Mouse (Mus musculus) cerebellum, adult (tissue): ENCODE data around the gene Lrrc75a.

Source experiments
- ATAC-seq: cut with Nextera tagmentation; 2 replicates; pipeline ENCODE4 v1.9.2; 2017; ENCODE audit warnings: mild to moderate bottlenecking, moderate library complexity, mixed read lengths; ENCODE audit not compliant: insufficient number of reproducible peaks, low FRiP score, low TSS enrichment

Gene Lrrc75a

GRCm38 (mm10) chr11:62622850-62623249 is 25.5 kb downstream of the Lrrc75a start:
- ATAC-seq: no peak

GRCm38 (mm10) chr11:62621586-62622283 is 26.6 kb downstream of the Lrrc75a start:
- no peak for ATAC-seq

GRCm38 (mm10) chr11:62621079-62621478 is 27.2 kb downstream of the Lrrc75a start:
- no peak for ATAC-seq

- ATAC-seq: no peak
Observed at GRCm38 (mm10) chr11:62615456-62615855, 32.9 kb downstream of the Lrrc75a start.

GRCm38 (mm10) chr11:62614876-62615410 is 33.4 kb downstream of the Lrrc75a start:
- no peak for ATAC-seq

GRCm38 (mm10) chr11:62613657-62614365 is 34.5 kb downstream of the Lrrc75a start:
- peak; percentile 82 for ATAC-seq

- no peak for ATAC-seq
Observed at GRCm38 (mm10) chr11:62612604-62613003, 35.7 kb downstream of the Lrrc75a start.

GRCm38 (mm10) chr11:62610304-62610703 is 38.0 kb downstream of the Lrrc75a start:
- no peak for ATAC-seq

GRCm38 (mm10) chr11:62608826-62609675 is 39.3 kb downstream of the Lrrc75a start:
- ATAC-seq: no peak

GRCm38 (mm10) chr11:62607952-62608201 is 40.4 kb downstream of the Lrrc75a start:
- no peak for ATAC-seq

- ATAC-seq: no peak
Observed at GRCm38 (mm10) chr11:62607170-62607951, 41.0 kb downstream of the Lrrc75a start.

- no peak for ATAC-seq
Observed at GRCm38 (mm10) chr11:62606299-62607169, 41.8 kb downstream of the Lrrc75a start.

GRCm38 (mm10) chr11:62605619-62606298 is 42.6 kb downstream of the Lrrc75a start:
- ATAC-seq: no peak

- no peak for ATAC-seq
Observed at GRCm38 (mm10) chr11:62604886-62605618, 43.3 kb downstream of the Lrrc75a start.

- ATAC-seq: no peak
Observed at GRCm38 (mm10) chr11:62604123-62604706, 44.1 kb downstream of the Lrrc75a start.

GRCm38 (mm10) chr11:62603312-62604056 is 44.8 kb downstream of the Lrrc75a start:
- ATAC-seq: 0 out of 2 replicates have a peak, but pooled peaks have one; percentile 12
